Mouse (Mus musculus) heart, adult 8-10 months (tissue): ENCODE measurements at regions not wholly inside any gene's neighbourhood (a gene's known extent, or its start where the extent isn't known, plus 50 kb on each side); places are given as distances from the start of the nearest gene placed in this dataset.
A peak's percentile ranks its signal among the peaks of the same experiment; 100 is the strongest.

Source experiments
- DNase-seq: peaks from one replicate; pipeline ENCODE4 v3.0.0; 2022; ENCODE audit warnings: low spot score

GRCm38 (mm10) chr6:31082613-31083470 is 124.0 kb upstream of the Klf14 start:
- DNase-seq = no peak

DNA sequence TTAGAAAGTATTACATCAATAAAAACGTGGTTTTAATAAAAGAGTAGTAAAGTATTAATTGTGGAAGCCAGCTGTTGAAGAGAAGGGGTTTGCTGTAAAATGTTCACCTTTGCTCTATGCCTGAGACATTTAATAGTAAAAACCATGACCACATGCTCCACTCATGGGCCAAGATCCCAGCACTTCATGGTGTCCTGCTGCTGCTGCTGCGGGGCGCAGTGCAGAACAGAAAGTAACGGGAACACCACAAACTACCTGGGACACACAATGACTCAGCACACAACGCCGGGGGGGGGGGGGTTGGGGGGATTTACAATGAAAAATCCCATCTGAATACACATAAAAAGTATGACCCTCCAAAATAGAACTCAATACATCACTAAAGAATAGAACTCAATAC is 124.8 kb upstream of the Klf14 start:
- no peak for DNase-seq

GRCm38 (mm10) chr6:31085063-31085759 is 126.3 kb upstream of the Klf14 start:
- DNase-seq = no peak

DNA sequence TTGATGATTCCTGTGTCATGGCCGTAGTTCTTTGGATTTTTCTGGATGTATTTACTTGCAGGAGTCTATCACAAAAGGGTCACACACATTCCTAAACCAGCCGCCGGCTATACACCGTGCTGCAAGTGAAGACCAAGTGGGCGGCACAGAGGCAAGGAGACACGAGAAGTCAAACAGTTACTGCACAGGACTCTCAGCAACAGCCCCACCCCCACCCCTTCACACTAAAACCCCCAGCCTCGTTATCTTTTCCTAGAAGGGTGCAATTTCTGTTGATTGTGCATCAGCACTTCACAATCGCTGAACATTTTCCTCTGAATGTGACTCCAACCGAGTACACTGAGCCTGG is 126.9 kb upstream of the Klf14 start:
- no peak for DNase-seq

DNA sequence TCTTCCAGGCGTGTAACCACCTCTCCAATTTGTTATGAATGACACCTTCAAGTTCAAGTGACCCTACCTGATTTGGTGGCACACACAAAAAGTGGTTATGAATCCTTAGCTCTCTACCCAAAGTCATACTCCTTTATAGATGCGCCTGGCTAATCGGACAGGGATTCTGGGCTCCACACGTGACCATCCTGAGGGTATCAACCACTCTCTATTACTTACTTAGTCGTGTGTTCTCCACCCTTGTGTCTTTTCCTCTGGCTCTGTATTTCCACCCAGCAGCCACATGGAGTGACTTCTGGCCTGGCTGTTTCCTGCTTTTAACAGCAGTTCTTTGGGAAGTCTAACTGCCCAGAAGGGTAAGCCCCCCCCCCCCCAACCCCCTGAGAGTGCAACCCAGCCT is 127.4 kb upstream of the Klf14 start:
- DNase-seq = no peak

DNA sequence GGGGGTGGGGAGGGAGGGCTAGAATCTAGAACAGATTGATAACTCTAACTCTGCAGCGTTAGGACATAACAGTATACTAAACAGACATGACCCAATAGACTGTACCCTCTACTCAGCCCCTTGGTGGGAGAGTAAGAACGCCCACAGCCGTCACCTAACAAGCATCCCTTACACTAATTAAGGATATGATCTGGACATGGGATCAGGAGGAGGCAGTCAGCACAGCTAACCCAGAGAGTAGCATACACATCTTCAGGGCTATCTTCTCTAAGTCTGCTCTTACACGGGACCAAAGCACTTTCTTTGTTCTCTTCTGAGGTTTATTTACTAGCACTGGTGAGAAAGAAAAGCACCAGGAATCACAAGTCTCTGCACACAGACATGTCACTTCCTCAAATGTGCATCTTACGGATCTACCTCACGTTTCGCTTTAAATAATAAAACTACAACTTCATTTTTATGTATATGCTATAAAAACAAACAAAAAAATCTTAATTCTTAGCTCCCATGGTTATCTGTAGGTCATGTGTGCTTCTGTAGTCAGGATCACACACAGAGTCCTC is 128.0 kb upstream of the Klf14 start:
- no peak for DNase-seq

DNA sequence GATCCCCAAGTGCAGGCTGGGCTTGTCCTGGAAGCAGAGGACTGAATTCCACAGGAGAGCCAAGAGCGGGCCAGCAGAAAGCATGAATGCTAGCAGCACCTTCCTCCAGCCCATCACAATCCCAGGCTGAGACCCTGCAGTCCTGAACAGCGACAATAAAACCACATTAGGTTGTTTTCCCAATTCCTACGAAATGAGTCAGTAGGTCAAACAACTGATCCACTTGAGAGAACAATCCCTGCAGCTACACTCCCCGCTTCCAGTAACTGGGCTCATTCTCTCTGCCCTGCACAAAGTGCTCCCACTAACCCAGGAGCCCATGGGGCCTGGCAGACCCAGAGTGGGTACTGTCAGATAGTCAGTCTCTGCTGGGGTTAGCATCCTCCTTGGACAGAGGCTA is 128.6 kb upstream of the Klf14 start:
- DNase-seq = no peak

GRCm38 (mm10) chr6:31088147-31088972 is 129.5 kb upstream of the Klf14 start:
- DNase-seq = no peak

- no peak for DNase-seq
Observed at GRCm38 (mm10) chr6:31088973-31089368, 130.1 kb upstream of the Klf14 start.

DNA sequence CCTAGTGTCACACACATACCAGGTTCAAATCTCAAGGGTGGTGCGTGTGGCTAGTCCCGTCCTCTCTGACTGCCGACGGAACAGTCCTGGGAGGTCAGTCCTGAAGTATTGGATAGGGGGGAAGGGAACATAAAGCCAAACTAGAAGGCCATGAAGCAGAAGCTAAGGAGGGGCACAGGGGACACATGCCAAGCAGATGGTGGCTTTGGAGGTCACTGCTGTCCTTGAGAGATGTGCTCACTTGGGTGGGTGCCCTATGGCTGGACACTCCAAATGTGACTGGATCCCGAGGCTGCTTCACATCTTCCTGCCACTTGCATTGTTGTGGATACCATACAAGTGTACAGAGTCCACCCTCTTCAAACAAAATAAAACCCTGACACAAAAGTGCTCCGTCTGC is 131.4 kb upstream of the Klf14 start:
- DNase-seq = no peak

DNA sequence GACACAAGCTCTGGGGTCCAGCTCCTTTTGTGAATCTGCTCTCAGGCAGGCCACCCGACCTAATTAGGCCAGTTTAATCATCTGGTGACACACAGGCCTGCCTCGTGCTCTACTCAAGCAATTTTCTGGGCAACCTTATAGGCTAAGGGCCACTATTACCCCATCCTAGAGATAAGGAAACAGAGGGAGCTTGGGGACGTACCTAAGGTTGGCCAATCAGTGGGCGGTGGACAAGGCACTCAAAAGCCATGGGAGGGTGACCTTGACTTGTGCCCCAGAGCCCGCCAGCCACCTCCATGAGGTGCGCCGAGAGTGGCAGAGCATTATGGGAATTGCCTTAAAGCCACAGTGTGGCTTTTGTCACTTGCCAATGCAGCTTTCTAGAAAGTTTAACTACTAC is 131.9 kb upstream of the Klf14 start:
- no peak for DNase-seq

GRCm38 (mm10) chr6:31092324-31092723 is 133.4 kb upstream of the Klf14 start:
- no peak for DNase-seq

DNA sequence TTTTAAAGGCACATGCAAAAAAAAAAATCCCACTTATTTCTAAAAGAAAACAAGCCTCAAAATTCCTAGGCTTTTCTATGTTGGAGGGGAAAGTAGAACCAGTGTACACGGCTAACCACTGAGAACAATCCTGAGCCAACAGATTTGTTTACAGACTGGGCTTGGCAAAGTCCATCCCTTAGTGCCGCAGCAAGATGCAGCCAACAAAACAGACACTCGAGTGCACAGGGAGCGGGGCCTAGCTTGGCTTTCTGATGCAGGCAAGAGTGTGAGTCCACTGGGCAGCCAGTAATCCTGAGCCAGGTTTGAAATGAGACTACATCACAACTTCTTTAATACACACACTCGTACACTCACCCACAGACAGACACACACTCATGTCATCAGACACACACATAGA is 133.9 kb upstream of the Klf14 start:
- no peak for DNase-seq

GRCm38 (mm10) chr6:31095943-31096714 is 137.3 kb upstream of the Klf14 start:
- DNase-seq = peak; percentile 80

DNA sequence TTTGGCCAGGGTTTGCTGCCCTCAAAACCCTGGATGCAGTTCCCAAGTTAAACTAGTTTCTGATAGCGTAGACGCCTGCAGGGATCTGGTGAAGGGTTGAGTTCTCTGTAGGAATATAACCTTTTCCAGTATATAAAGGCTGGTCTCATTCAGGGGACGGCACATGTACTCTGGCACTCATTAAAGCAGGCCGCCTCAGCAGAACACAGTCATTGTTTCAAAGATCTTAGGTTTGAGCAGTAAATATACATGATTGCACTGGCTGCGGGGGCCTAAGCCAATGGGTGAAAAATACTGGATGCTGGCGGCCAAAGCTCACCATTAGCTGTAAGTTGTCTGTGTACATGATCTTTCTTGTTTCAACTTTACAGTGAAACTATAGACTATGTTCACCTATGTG is 137.9 kb upstream of the Klf14 start:
- DNase-seq = no peak

DNA sequence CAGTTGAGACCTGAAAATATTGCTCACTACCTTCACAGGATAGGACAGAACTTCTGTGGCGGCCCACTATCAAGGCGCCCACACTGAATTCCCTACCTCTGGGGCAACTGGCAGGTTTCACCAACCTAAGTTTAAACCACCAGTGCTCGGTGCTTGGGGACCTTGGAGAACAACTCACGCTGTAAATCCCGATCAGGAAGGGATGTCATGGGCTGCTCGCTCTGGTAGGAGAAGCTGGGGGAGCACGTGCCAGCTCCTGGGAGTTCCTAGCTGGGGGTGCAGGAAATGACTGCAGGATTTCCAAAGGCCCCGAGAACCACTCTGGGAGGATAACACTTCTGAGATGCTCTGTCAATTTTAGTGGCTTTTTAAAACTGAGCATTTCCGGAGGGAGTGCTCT is 138.4 kb upstream of the Klf14 start:
- no peak for DNase-seq

GRCm38 (mm10) chr6:31098106-31098505 is 139.2 kb upstream of the Klf14 start:
- no peak for DNase-seq

DNA sequence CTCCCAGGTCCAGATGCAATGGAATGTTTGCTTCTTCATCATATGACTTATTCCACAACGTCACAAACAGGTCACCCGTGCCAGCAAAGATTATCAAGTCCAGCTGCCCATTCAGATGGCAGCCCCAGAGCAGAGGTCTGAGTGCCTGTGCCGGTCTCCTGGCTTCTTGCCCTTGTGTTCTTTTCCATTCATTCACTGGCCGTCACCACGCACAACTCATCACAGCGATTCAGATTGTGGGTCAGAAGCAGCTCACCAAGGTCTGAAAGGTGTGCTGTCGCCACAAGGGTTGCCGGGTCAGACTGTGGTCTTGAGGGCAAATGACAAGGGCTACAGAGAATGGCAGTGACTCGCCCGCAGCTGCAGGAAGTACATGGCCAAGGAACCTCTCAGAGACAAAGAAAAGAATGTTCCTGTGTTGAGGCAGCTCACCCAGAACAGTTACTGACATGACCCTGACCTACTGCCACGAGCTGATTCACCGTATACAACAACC is 141.3 kb upstream of the Klf14 start:
- peak; percentile 75 for DNase-seq

DNA sequence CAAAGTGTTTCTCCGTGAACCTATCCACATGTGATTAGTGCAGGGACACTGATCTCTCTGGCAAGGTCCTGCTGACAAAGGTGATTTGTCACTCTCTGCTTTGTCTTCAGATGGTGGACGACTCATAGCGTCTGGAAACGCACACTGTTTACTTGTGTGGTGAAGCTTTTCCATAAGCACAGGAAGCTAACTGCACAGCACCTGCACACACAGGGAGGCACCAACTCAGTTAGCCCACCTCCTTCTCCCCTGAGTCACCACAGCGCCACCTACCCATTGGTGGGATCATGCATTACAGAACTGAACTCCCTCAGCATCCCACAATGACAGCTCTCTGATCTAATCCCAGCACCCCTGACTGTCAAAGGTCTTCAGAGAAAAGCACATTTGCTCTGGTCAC is 141.9 kb upstream of the Klf14 start:
- DNase-seq = no peak

DNA sequence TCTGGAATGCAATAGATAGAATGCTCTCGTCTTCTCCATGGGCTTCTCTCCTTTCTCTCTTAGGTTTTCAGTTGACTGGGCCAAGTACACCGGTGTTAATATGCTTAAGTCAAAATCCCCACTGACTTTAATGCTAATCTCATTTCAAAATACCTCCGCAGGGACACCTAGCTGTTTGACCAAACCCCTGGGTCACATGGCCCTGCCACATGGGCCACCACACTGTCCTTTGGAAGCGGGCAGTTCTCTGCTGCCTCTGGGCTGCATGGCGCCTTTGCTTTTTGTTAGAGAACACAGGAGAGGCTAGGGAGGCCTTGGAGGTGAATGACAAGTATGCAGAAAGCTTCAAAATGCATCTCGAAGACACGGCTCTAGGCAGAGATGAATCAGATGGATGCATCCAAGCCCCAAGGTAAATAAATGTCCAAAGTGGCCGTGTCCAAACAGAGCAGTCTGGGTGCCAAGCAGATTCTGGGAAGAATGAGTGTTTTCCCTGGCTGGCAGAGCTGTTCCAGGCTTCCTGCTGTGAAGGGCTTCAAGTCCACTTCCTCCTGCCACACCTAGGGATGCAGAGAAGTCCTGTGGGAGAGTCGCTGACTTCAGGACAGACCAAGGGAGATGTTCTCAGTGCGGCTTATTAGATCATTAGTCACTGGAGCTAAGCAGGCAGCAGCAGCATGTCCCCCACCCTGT is 147.4 kb upstream of the Klf14 start:
- no peak for DNase-seq
